ENCODE assay signal across 22 mouse cellular contexts in genomic region chr11:32976572-32976971, GRCm38 (mm10).
"Had no signal": no experiment of that assay in that cellular context is flagged by ENCODE, and none has a peak within 500 bp of the region (broad histone marks: within the 10 kb centered on the region; RNA-seq: fewer than 3 reads in every experiment).

No protein-coding gene starts in this region.

- H3K4me3 ChIP-seq: layer of hippocampus, adult 2 months; limb, embryonic 13.5 days; liver, embryonic 12.5 days; liver, embryonic 15.5 days; lung, embryonic 15.5 days; megakaryocyte, embryonic 14.5 days; midbrain, embryonic 10.5 days; neural tube, embryonic 12.5 days; neural tube, embryonic 15.5 days had no signal

- H3K27ac ChIP-seq: layer of hippocampus, adult 2 months; limb, embryonic 13.5 days; liver, embryonic 12.5 days; liver, embryonic 15.5 days; lung, embryonic 15.5 days; midbrain, embryonic 10.5 days; neural tube, embryonic 12.5 days; neural tube, embryonic 15.5 days had no signal

- H3K27me3 ChIP-seq: limb, embryonic 13.5 days; liver, embryonic 12.5 days; liver, embryonic 15.5 days; lung, embryonic 15.5 days; neural tube, embryonic 12.5 days; neural tube, embryonic 15.5 days had no signal

- DNase-seq: kidney, adult 18-20 months; kidney, adult 9 months; kidney, postnatal 14 days; kidney, postnatal 4 days; layer of hippocampus, adult 9-11 months; liver; lung, adult 18-20 months; lung, postnatal 10 days; lung, postnatal 36 days; midbrain, embryonic 14.5 days; thymus, adult 2 months; thymus, postnatal 14 days; thymus, postnatal 4 days had no signal

- H3K4me1 ChIP-seq: liver, embryonic 12.5 days; liver, embryonic 15.5 days; lung, embryonic 15.5 days; megakaryocyte, embryonic 14.5 days; midbrain, embryonic 10.5 days; neural tube, embryonic 12.5 days; neural tube, embryonic 15.5 days had no signal
